Mouse (Mus musculus) frontal cortex, postnatal 10 days (tissue): ENCODE measurements at regions not wholly inside any gene's neighbourhood (a gene's known extent, or its start where the extent isn't known, plus 50 kb on each side); places are given as distances from the start of the nearest gene placed in this dataset.
A peak's percentile ranks its signal among the peaks of the same experiment; 100 is the strongest.

Source experiments
- DNase-seq, 2 experiments: peaks; one replicate each; pipeline ENCODE4 v3.0.0; 2022; ENCODE audit warnings: low spot score in 2 of 2, mixed read lengths in 1 of 2

GRCm38 (mm10) chr1:78050231-78050630, 146.7 kb downstream of the Pax3 start:
- DNase-seq, result no peak

DNA sequence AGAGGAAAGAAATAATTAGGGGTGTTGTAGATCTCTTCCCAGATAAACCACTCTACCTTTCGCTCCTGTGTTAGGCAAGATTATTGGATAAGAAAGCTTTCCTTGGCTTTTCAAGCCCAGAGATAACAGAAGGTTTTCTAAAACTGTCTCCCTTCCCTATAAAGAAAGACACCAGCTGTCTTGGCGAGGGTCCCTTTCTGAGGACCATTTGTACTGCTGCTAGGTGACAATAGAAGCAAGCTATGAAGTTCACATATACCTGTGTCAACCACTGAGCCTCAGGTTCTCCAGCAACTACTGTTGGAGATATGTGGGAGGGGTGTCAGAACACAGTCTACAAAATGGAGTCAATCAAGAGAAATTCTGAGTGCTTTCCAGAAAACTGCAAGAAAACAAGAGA, 164.6 kb downstream of the Pax3 start:
- peak in 1 of 2 experiments; percentile 6 for DNase-seq

GRCm38 (mm10) chr1:78021766-78022165, 175.2 kb downstream of the Pax3 start:
- no peak for DNase-seq

DNA sequence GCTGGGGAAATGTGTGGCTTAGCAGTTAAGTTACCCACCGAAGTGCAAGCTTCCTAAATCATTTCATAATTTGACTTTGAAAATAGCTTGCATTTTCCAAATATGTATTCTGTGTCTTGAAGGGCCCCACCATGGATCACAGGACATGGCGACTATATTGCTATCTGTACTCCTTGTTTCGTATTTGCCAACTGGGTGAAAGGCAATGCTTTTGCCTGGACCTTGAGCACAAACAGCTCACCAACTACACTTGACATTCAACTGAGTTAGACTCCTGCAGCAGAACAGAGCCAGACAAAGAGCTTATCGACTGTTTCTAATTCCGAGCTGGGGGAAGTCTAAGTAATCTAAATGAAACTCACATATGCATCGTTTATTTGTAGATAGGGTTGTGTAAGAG, 175.9 kb downstream of the Pax3 start:
- no peak for DNase-seq

- peak in 1 of 2 experiments; percentile 6 for DNase-seq
These were observed 178.9 kb downstream of the Pax3 start for GRCm38 (mm10) chr1:78017949-78018617.

DNA sequence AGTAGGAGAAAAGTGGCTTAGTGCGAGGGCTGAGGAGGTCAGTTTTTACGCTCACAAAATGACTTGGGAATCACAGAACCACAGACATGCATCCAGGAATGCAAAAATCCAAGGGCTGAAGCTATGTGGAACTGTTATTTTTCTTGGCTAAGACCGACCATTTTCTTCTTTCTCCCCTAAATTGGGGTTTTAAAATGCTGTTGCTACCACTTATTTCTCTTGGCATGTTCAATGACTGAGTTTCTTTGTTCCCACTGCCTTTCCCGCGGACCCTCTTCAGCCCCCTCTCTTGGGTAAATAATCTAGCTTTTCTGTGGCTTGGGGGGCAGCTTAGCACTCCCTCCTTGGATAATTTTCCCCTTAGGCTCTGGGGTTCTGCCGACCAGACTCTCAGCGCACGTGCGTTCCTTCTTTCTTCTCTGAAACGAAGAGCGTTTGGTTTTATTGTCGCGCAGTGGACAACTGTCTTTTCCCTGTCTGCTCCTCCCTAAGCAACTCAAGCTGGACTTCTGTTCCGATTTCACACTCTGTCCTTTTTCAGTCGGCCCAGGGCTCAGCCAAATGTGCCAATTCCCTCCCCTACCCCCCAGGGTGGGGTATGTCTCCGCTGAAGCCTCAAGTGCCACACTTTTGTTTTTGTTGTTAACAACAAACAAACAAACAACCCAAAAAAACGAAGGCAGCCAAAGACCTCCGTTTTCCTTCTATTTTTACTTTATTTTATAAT, 180.2 kb downstream of the Pax3 start:
- DNase-seq, result no peak

- no peak for DNase-seq
These were observed 180.9 kb downstream of the Pax3 start for GRCm38 (mm10) chr1:78015999-78016398.

DNA sequence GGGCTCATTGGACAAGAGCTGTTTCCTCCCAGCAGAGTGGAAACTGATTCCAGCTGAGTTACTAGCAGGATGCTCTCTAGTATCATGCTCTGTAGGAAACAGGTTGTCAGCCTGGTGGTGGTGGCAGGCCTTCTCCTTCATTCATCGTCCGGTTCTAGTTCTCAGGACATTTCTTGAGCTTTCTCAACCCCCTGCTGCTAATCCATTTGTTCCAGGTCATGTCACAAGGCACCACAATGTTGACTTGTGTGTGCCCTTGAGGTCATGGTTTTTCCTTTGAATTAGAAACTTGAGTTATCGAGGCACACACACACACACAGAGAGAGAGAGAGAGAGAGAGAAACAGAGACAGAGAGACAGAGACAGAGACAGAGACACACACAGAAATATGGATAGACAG, 183.5 kb downstream of the Pax3 start:
- no peak for DNase-seq

DNA sequence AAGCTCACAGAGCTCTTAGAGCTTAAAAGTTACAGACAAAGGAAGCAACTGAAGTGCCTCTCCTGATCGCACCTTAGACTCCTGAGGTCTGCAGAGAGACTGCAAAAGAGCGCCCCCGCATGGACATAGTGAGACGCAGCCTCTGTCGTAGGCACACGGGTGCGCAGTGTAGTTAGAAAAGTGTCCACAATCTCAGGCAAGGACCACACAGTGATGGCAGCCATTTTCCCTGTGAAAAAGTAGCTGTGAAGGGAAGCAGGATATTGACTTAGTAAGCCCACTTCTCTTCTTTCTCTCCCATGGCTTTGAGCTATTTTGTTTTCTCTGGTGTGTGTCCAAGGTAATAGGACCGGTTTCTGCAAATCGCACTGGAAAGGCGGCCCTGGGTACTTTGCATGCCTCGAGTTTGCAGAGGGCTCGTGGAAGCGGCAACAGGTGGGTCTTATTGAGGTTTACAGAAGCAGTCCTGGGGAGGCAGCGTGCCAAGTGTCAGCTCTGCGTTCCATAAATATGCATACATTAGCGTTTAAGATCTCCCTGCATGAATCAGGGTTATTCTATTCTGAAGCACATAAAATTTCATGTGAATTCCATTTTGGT, 188.0 kb downstream of the Pax3 start:
- no peak for DNase-seq

DNA sequence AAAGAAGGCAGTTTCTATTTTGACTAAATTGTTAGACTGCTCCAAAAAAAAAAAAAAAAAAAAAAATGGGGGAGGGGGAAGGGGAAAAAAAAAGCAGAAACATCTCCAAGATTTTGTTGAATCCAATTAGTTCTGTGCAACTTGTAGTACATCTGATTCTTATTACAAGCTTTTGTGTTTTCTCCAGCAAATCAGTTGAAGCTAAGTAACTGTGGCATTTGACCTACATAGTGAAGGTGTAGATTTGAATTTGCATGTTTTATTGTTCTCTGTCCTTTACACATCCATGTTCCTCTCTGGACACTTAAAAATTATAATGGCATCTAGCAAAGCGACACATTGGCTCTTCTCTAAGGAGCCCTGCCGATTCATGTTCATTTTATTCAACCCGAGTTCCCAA, 192.6 kb downstream of the Pax3 start:
- no peak for DNase-seq

DNA sequence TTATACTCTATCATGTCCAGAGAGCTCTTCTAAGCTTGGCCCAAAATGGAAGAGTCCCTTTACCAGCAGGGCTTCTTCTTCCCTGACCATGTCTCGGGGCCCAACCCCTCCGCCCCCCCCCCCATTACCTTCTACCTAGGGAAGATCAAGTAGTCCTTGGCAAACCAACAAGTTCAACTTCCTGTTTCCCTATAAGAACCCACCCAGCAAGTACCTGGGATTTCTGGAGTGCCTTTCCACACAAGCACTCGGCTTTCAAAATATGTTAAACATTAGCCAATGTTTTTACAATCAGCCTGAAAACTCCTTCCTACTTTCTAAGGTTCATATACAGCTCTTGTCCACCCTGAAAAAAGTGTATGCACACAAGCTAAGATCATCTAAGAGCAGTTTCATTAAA, 198.2 kb downstream of the Pax3 start:
- no peak for DNase-seq

DNA sequence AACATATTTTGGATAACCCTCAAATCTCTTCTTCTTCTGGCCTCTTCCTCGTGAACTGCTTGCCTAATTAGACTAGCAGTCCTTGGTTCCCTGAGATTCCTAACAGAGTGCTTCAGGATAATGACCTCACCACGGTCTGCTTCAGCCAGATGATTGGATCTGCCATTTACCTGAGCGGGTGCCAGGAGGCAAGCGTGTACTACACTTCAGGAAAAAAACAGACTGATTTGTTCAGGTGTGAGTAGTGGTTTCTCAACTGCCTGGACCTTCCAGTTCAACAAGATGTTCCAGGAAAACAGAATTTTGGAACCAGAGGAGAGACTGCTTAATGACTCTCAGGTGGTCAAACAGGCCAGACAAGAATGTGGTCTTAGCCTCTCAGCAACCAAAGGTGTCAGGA, 215.4 kb downstream of the Pax3 start:
- no peak for DNase-seq

DNA sequence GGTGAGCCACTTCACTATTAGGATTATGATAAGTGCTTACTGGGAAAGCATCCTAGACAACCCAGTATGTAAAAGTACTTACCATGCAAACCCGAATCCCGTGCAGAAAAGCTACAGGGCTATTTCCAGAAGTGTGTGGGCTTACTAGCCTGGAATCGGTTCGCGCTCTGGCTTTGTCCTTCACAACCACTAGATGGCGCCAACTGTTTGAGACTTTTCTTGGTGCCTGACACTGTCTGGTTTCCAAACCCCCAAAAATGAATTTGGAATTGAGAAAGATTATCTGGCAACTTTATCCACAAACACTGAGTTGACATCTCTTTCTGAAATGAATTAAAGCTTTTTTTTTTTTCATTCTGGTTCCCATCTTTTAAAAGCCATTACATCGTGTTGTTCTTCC, 218.2 kb downstream of the Pax3 start:
- DNase-seq, result peak; percentile 18 to 57

GRCm38 (mm10) chr1:77975941-77976340, 221.0 kb downstream of the Pax3 start:
- no peak for DNase-seq

DNA sequence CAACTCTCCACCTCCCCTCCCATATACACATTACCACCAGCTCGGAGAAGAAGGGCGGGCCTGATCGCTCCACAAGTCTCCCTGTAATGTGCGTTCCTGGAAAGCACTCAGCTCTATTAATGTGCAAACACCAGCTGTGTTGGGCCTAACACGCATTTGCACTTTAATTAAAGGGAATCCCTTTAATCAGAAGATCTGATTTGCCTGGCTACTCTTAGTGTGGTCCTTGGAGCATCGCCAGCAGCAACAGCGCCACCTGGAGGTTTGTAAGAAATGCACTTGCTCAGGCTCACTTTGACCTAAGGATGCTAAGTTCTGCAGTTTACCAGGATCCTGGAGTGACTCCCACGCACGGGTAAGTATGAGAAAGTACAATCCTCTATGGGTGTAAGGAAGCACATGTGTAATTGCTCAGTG, 224.6 kb downstream of the Pax3 start:
- peak; percentile 26 to 44 for DNase-seq

DNA sequence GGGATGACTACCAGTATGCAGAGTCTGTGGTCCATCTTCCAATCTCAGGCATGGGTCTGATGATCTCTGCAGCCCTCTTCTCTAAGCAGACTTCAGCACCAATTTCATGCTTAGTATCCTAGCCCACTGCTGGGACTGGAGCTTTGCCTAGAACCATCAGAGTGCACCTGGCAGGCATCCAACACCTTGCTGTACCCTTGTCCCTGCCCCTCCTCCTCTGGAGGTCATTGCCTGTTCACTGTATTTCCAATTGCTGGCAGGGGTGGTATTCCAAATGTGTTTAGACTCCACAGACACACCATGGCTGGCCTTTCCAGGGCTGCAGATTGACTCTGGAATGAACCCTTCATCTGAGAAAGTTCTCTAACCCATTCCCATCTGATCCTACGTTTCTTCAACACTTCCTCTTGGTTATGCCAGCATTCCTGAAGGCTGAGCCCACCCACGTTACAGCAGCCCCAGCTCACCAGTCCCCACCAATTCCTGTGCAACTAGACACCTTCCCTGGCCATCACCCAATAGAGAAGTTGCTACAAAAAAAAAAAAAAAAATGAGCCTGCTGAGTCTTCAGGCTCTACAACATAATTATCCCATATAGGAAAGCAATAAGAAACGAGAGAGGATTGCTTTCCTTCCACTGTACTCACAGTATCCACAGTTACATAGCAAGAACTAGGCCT, 232.1 kb downstream of the Pax3 start:
- DNase-seq, result no peak

DNA sequence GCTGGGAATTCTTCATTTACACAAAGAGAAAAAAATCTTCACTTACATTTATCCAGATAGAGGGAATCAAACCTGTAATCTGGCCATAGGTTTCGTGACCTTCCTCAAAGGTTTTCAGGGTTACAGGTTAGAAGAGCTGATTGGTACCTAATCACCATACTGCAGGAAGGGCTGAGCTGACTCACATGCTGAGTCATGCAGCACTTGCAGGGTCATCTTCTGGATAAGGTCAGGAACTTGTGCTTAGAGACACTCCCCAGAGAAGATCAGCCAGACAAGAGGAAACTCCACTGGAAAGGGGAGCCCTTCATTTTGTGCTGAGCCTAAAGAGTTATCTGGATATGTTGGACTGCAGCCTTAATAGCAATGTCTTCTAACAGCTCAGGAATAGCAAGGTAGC, 237.6 kb downstream of the Pax3 start:
- no peak for DNase-seq

DNA sequence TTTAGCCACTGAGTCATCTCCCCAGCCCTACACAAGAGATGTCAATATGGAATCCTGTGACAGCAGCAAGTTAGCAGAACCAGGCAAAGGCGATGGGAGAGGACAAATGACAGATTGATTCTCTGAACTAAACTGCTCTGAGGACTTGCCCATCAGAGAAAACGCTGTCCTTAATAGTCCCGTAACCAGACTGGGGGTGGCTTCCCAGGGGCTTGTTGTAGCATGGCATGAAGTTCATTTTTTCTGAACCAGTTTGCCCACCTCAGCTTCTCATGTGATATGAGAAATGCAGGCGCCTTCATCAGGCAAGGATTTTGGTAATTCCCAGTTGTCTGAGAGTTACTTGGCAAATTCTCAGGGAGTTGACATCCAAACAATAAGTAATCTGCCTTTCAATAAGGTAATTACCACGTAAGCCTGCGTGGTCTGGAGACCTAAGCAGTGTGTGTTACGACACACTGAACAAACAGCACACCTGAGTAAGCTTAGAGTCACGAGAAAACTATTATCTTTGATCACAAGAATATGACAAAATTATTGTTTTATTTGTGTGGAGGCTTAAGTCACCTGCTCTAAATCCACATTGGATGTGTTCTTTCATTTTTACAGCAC, 239.7 kb downstream of the Pax3 start:
- no peak for DNase-seq

- DNase-seq, result no peak
These were observed 249.0 kb downstream of the Pax3 start for GRCm38 (mm10) chr1:77947894-77948293.

DNA sequence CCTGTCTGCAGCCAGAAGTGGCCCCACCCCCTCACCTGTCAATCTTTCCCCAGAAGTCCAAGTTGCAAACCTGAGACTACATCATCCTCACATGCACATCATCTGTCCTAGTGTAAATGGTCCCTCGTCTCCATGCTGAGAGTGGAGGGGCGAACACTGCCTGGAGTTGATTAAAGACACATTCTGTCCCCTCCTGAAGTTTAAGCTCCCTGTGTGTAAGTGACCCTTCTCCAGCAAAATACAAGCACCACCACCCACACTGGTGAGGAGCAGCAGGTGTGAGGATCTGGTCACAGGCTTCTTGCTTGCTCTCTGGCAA, 252.6 kb downstream of the Pax3 start:
- no peak for DNase-seq

GRCm38 (mm10) chr1:77943633-77944326, 253.2 kb downstream of the Pax3 start:
- DNase-seq, result no peak

DNA sequence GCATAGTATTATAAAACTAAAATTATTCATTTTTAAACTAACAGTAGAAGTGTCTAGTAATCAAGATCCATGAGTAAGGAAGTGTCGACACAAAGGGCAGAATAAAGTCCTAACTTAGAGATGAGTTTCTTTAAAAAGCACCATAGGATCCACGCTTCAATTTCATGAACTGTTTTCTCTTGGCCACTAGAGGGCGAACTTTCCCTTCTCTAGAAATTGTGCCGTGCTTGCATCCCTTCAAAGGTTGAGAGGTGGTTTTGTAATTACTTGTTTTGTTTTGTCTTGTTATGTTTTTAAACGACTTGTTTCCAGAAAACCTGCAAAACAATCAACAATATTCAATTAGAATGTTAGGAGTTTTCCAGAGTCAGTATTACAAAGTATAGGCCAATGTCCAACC, 253.8 kb downstream of the Pax3 start:
- DNase-seq, result peak in 1 of 2 experiments; percentile 20
